In genomic region chr10:12917626-12918025, GRCm38 (mm10) we compare ENCODE assay signal across 19 mouse cellular contexts.
"Had no signal": no experiment of that assay in that cellular context is flagged by ENCODE, and none has a peak within 500 bp of the region (broad histone marks: within the 10 kb centered on the region; RNA-seq: fewer than 3 reads in every experiment).

No protein-coding gene starts in this region.

- H3K4me1 ChIP-seq: midbrain, embryonic 12.5 days; neural tube, embryonic 12.5 days; stomach, embryonic 15.5 days had no signal

- H3K4me2 ChIP-seq: liver, embryonic 13.5 days; liver, embryonic 15.5 days; lung, embryonic 14.5 days; midbrain, embryonic 12.5 days; neural tube, embryonic 12.5 days; stomach, embryonic 15.5 days had no signal

- DNase-seq: liver, embryonic 13.5 days; lung, adult 18-20 months; lung, embryonic 14.5 days; lung, postnatal 10 days; lung, postnatal 4 days; midbrain, embryonic 14.5 days; right cerebral cortex, postnatal 14 days; thymus, adult 2 months; thymus, postnatal 25 days; thymus, postnatal 4 days had no signal

- H3K9ac ChIP-seq: liver, embryonic 13.5 days; liver, embryonic 15.5 days; lung, embryonic 14.5 days; midbrain, embryonic 12.5 days; neural tube, embryonic 12.5 days; stomach, embryonic 15.5 days had no signal

- H3K36me3 ChIP-seq: liver, embryonic 13.5 days; liver, embryonic 15.5 days; midbrain, embryonic 10.5 days; midbrain, embryonic 12.5 days; neural tube, embryonic 12.5 days; stomach, embryonic 15.5 days had no signal

- H3K27ac ChIP-seq: liver, embryonic 13.5 days; liver, embryonic 15.5 days; midbrain, embryonic 10.5 days; midbrain, embryonic 12.5 days; neural tube, embryonic 12.5 days; stomach, embryonic 15.5 days; stomach, postnatal 0 days had no signal

- H3K27me3 ChIP-seq: liver, embryonic 13.5 days; liver, embryonic 15.5 days; megakaryocyte, embryonic 14.5 days; midbrain, embryonic 12.5 days; neural tube, embryonic 12.5 days; stomach, embryonic 15.5 days had no signal

- ATAC-seq: midbrain, embryonic 16.5 days had no signal

- H3K9me3 ChIP-seq: liver, embryonic 13.5 days; liver, embryonic 15.5 days; megakaryocyte, embryonic 14.5 days; midbrain, embryonic 10.5 days; midbrain, embryonic 12.5 days; neural tube, embryonic 12.5 days; stomach, embryonic 15.5 days had no signal

- H3K4me3 ChIP-seq: liver, embryonic 13.5 days; liver, embryonic 15.5 days; megakaryocyte, embryonic 14.5 days; midbrain, embryonic 10.5 days; midbrain, embryonic 12.5 days; myocyte; neural tube, embryonic 12.5 days; stomach, embryonic 15.5 days had no signal
